Mouse (Mus musculus): ENCODE measurements around the gene Cog1.

The Cog1 gene

DNA sequence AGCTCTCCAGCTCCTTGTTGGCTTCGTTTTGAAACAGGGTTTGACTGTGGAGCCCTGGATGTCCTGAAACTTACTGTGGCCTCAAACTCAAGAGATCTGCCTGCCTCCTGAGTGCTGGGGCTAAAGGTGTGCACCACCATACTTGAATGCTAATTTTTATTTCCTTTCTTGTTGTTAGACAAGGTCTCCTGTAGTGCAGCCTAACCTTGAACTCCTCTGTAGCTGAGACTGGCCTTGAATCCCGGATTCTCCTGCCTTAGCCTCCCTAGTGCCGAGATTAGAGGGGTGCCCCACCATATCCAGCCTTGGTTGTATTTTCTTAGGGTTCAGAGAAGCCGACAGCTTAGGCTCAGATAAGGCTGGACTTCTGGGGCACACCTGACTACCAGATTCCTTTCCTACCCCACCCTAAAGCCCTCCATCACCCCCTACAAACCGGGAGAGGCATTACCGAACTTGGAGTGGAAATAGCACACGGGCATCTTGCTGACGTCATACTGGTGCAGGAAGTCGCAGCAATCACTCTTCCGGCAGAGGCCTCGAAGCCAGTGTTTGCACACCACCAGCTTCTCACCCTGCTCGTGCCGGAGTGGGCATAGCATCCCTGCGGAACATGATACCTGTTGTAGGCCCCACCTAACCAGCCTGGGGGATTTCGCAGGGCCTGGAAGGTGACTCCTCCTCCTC is 57.1 kb downstream of the Cog1 start:
- DNase-seq (ENCODE audit: low read depth), result no peak

DNA sequence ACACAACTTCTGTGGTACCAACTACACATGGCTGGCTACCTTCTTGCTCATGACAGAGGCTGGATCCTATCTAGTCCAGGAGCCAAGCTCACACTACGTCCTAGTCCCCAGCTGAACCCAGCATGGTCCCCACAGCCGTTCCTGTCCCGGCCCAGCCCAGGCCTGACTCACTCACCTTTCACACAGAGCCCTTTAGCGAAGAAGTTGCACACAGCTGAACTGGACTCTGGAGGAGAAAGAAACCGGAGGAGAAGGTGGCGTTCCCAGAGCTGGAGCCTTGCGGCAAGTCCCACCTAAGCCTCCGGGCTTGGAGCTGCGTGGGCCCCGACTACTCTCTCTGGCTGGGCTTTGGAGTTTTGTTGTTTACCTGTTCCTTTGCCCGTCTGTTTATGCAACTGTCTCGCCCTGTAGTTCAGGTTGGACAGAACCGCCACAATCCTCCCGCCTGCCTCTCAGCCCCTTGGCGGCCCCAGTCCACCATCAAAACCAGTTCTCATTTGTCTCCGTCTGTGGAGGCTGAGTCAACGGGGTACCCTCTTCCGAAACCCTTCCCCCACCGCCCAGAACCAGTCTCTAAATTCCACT is 59.8 kb downstream of the Cog1 start:
- no peak for DNase-seq (ENCODE audit: low read depth)

DNA sequence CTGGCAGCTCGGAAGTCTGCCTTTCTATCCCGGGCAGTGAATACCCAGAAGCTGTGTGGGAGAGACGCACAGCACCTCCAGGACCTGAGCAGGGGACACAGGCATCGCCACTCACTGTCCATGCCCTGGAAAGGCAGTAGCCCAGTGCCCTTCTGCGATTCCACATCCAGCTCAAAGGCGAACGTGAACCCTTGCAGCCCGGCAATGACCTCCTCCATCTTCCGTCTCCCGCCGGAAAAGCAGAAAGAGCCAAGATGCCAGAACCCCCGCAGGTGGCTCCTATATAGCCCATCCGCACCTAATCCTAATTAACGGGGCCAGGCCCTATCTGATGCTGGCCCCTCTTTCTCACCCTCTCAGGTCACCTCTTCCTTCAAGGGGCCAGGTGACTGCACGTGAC is 60.3 kb downstream of the Cog1 start:
- no peak for DNase-seq (ENCODE audit: low read depth)

GRCm38 (mm10) chr11:113709731-113710256 is 60.8 kb downstream of the Cog1 start, which contains the start of gene Cpsf4l:
Gene Cpsf4l (minus strand): TSS chr11:113710017.
- DNase-seq (ENCODE audit: low read depth), result no peak

GRCm38 (mm10) chr11:113710257-113710777 is 61.3 kb downstream of the Cog1 start:
- DNase-seq (ENCODE audit: low read depth), result no peak

DNA sequence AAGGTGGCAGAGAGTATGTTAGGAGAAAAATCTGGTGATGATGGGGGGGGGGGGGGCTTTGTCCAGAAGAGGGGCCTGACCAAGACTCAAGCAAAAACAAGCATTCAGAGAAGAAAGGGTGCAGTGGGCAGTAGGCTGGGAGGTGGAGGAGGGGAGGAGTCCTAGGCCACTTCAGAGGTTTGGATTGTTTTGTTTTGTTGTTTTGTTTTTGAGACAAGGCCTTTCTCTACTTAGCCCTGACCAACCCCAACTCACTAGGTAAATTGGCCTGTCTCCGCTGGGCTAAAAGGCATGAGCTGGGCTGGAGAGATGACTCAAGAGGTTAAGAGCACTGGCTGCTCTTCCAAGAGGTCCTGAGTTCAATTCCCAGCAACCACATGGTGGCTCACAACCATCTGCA is 62.1 kb downstream of the Cog1 start:
- no peak for DNase-seq (ENCODE audit: low read depth)

GRCm38 (mm10) chr11:113715078-113715674 is 66.2 kb downstream of the Cog1 start:
- no peak for DNase-seq (ENCODE audit: low read depth)

DNA sequence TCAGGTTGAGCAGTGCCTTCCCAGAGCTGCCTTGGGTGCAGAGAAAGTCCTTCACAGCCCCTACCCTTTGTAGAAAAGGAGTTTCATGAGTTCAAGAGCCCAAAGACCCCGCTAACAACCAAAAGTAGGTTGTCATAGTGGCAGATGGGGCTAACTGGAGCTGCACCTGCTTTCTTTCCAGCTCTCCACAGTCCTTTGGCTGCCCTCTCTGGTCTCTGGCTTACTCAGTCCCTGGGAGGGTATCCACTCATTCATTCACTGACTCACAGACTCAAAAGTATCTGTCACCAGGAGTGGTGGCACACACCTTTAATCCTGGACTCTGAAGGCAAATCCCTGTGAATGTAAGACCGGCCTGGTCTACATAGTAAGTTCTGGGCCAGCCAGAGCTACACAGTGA is 67.2 kb downstream of the Cog1 start:
- DNase-seq (ENCODE audit: low read depth), result no peak
